Mouse (Mus musculus) central nervous system, embryonic 11.5 days (tissue): Measurements from ENCODE around the gene Adipor2. TPM values are rescaled to one million over a fixed set of nuclear protein-coding genes. Genes with fewer than 3 reads are reported as not detected.

Experiments
- polyA plus RNA-seq: library from polyadenylated mRNA; depleted of rRNA; stranded (reverse); fragments of >200 nt; gene quantifications from 2 replicates; pipeline ENCODE4 v1.2.3, GENCODE M21; 2012; rRNA removed

Gene Adipor2
- 30.0 and 40.9 TPM in 2 replicates for polyA plus RNA-seq

GRCm38 (mm10) chr6:119417354-119417753 is at the start of gene Adipor2:
Gene Adipor2 (minus strand): TSS chr6:119417704.

GRCm38 (mm10) chr6:119330506-119330905 is 87.0 kb downstream of the Adipor2 start, which contains the start of gene Lrtm2:
Gene Lrtm2 (minus strand): TSS chr6:119330766.

Other genes with a start within 250 kb of the Adipor2 start
- gene Dcp1b, start 242.5 kb downstream of the Adipor2 start, polyA plus RNA-seq = 19.4 and 24.7 TPM in 2 replicates
- 7.7 and 16.3 TPM in 2 replicates for gene Cacna1c, start 221.3 kb downstream of the Adipor2 start, polyA plus RNA-seq
- gene Cacna2d4, start 181.2 kb downstream of the Adipor2 start, polyA plus RNA-seq = 0.01 and 0.02 TPM in 2 replicates
- gene Lrtm2, start 86.9 kb downstream of the Adipor2 start, polyA plus RNA-seq = 0.11 and 0.29 TPM in 2 replicates
- gene Fbxl14, start 62.0 kb upstream of the Adipor2 start, polyA plus RNA-seq = 51.8 and 54.2 TPM in 2 replicates
- gene Wnt5b, start 126.6 kb upstream of the Adipor2 start, polyA plus RNA-seq = 8.2 and 10.1 TPM in 2 replicates